Mouse (Mus musculus): ENCODE results near the gene B4galnt4.

Gene B4galnt4

GRCm38 (mm10) chr7:141120605-141121004, 59.7 kb downstream of the B4galnt4 start:
- no peak for DNase-seq (ENCODE audit: low spot score)

- peak; percentile 67 for DNase-seq (ENCODE audit: low spot score)
These were observed 60.2 kb downstream of the B4galnt4 start for GRCm38 (mm10) chr7:141121051-141121531.

Data from adipocyte (in vitro differentiated cells).